Mouse (Mus musculus): ENCODE measurements at regions not wholly inside any gene's neighbourhood (a gene's known extent, or its start where the extent isn't known, plus 50 kb on each side); places are given as distances from the start of the nearest gene placed in this dataset.

DNA sequence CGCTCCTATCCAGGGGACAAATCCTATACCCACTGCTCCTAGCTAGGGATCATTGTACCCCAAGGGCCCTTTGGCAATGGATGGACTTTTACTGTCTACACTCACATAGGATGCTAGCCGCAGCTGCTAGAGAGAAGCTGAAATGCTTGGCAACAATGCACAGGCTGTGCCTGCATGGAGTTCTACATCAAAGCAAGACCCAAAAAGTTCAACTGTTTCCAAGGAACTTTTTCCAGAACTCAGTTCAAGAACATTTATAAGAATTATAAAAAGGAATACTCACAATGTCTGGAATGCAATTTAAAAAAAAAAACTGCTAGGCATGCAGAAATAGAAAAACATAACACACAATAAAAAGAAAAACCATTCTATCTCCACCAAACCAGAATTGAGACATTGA lies 202.0 kb downstream of the Rap2a start:
- ATAC-seq = no peak
- no peak overlapping the region for H3K9ac ChIP-seq (ENCODE audit: low read depth, low read length)
- H3K4me3 ChIP-seq (ENCODE audit: low read length) = no peak overlapping the region
- no peaks in the 10 kb centered on the region for H3K27me3 ChIP-seq (replicated peaks; ENCODE audit: control insufficient read depth, insufficient read depth, low read length)
- H3K4me2 ChIP-seq (ENCODE audit: low read length) = no peak overlapping the region
- H3K4me1 ChIP-seq (ENCODE audit: control insufficient read depth, insufficient read depth, low read depth, low read length) = no peaks in the 10 kb centered on the region
- 88% methylated on average over 2 of the region's 2 CpGs for WGBS
- no peaks in the 10 kb centered on the region for H3K36me3 ChIP-seq (ENCODE audit: control insufficient read depth, insufficient read depth, low read length)
- H3K27ac ChIP-seq (ENCODE audit: low read depth, low read length) = no peak overlapping the region
- no peaks in the 10 kb centered on the region for H3K9me3 ChIP-seq (ENCODE audit: control insufficient read depth, low read length)

DNA sequence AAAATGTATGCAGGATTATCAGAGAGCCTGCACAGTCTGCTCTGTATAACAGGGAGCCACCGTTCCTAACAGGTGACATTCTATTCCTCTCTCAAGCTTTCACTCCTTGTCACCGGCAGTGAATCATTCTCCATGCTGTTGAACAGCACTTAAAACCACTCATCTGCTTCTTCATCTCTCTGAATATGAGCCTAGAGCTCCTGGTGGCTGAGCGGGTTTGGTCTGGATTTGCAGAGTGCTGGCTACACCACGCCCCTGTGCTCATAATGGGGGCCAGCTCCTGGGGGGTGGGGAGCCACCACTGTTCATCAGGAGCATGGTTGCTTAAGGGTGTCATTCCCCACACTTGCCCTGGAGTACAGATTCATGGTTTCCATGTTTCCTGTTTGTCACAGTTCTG lies 207.0 kb downstream of the Rap2a start:
- Histone ChIP-seq H3K4me2 (ENCODE audit: low read length) (no peak overlapping the region), H3K9ac (ENCODE audit: low read depth, low read length) (no peak overlapping the region), H3K9me3 (ENCODE audit: control insufficient read depth, low read length) (no peaks in the 10 kb centered on the region), H3K27ac (ENCODE audit: low read depth, low read length) (no peak overlapping the region), H3K27me3 (replicated peaks; ENCODE audit: control insufficient read depth, insufficient read depth, low read length) (no peaks in the 10 kb centered on the region), H3K36me3 (ENCODE audit: control insufficient read depth, insufficient read depth, low read length) (no peaks in the 10 kb centered on the region), H3K4me1 (ENCODE audit: control insufficient read depth, insufficient read depth, low read depth, low read length) (no peaks in the 10 kb centered on the region), H3K4me3 (ENCODE audit: low read length) (no peak overlapping the region)
- 89% methylated on average over 4 of the region's 4 CpGs for WGBS
- ATAC-seq = 0 out of 2 replicates have a peak, but pooled peaks have one; percentile 58

DNA sequence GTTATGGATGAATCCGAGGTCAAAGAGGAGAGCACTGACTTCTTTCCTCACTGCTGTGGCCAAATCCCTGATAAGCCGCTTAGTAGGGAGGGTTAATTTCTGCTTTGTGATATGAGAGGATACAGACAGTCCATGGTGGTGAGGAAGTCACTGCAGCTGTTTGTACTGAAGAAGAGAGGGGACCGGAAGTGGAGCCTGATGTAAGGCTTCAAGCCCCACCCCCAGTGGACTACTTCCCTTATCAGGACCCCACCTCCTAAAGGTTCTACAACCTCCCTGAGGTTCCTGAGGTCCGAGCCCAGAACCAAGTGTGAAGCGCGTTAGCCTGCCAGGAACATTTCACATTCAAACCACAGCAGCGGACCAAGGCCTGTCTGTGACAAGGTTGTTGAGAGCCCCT lies 207.6 kb downstream of the Rap2a start:
- Histone ChIP-seq H3K4me1 (ENCODE audit: control insufficient read depth, insufficient read depth, low read depth, low read length) (no peaks in the 10 kb centered on the region), H3K27ac (ENCODE audit: low read depth, low read length) (no peak overlapping the region), H3K4me2 (ENCODE audit: low read length) (no peak overlapping the region), H3K27me3 (replicated peaks; ENCODE audit: control insufficient read depth, insufficient read depth, low read length) (no peaks in the 10 kb centered on the region), H3K36me3 (ENCODE audit: control insufficient read depth, insufficient read depth, low read length) (no peaks in the 10 kb centered on the region), H3K9me3 (ENCODE audit: control insufficient read depth, low read length) (no peaks in the 10 kb centered on the region), H3K4me3 (ENCODE audit: low read length) (no peak overlapping the region), H3K9ac (ENCODE audit: low read depth, low read length) (no peak overlapping the region)
- WGBS = 95% methylated on average over 7 of the region's 7 CpGs
- no peak for ATAC-seq

DNA sequence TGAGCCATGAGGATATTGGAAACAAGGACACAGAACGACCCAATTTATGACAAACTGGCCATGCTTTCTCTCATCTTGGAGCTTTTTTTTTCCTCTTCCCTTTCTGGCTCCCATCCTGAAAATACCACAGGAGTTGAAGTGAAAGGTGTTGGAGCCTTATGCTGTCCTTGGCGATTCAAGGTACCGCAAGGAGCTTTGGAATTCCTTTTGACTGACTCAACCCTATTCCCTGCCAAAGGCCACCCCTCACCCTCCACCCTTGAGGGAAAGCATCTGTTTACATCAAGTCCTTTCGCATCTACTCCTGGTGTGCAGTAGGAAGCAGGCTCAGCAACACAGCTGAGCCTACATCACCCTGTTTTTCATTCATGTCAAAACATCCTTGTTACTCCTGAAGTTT lies 208.5 kb downstream of the Rap2a start:
- Histone ChIP-seq H3K36me3 (ENCODE audit: control insufficient read depth, insufficient read depth, low read length) (no peaks in the 10 kb centered on the region), H3K9me3 (ENCODE audit: control insufficient read depth, low read length) (no peaks in the 10 kb centered on the region), H3K4me2 (ENCODE audit: low read length) (no peak overlapping the region), H3K9ac (ENCODE audit: low read depth, low read length) (no peak overlapping the region), H3K27me3 (replicated peaks; ENCODE audit: control insufficient read depth, insufficient read depth, low read length) (no peaks in the 10 kb centered on the region), H3K27ac (ENCODE audit: low read depth, low read length) (no peak overlapping the region), H3K4me3 (ENCODE audit: low read length) (no peak overlapping the region), H3K4me1 (ENCODE audit: control insufficient read depth, insufficient read depth, low read depth, low read length) (no peaks in the 10 kb centered on the region)
- WGBS = 88% methylated on average over 4 of the region's 4 CpGs
- ATAC-seq = no peak

DNA sequence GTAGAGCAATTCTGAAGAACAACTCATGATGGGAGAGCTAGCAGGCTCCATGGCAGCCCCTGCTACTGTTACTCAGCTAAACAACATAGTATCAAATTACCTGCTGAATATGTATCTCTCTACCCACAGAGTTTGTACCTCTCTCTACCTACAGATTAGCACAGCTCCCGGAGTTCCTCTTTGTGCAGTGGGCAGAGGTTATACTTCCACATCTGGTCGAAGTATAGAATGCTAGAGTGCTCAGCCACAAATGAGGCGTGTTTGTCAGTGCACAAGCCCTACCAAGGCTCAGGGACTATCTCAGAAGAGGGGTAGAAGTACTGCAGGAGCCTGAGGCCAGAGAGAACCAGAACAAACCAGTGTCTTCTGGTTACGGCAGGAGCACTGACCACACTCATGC lies 211.6 kb upstream of the Ipo5 start:
- Histone ChIP-seq H3K9ac (ENCODE audit: low read depth, low read length) (no peak overlapping the region), H3K9me3 (ENCODE audit: control insufficient read depth, low read length) (no peaks in the 10 kb centered on the region), H3K4me3 (ENCODE audit: low read length) (no peak overlapping the region), H3K27ac (ENCODE audit: low read depth, low read length) (no peak overlapping the region), H3K4me2 (ENCODE audit: low read length) (no peak overlapping the region), H3K36me3 (ENCODE audit: control insufficient read depth, insufficient read depth, low read length) (no peaks in the 10 kb centered on the region), H3K4me1 (ENCODE audit: control insufficient read depth, insufficient read depth, low read depth, low read length) (no peaks in the 10 kb centered on the region), H3K27me3 (replicated peaks; ENCODE audit: control insufficient read depth, insufficient read depth, low read length) (no peaks in the 10 kb centered on the region)
- no peak for ATAC-seq
- 83% methylated on average over 4 of the region's 4 CpGs for WGBS

DNA sequence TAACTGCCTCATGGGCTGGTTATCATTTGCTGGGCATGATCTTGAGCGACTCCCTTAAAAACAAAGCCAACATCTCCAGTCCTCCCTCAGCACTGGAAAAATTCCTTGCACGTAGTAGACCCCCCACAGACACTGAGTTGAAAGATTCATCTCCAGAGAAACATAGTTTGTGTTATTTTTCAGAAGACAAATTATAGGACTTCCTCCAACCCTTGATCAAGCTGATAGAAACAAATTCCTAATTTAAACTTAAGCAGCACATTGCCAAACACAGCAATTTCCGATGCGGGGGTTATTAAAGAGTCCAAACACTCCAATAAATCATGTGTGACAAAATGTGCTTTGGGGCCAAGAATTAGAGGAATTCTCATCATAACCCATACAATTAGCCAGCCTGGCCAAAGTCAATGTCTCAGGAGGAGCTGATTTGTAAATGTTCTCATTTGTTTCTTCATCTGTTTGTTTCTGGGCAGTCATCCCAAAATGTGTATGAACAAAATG lies 205.7 kb upstream of the Ipo5 start:
- no peaks in the 10 kb centered on the region for H3K4me1 ChIP-seq (ENCODE audit: control insufficient read depth, insufficient read depth, low read depth, low read length)
- H3K27me3 ChIP-seq (replicated peaks; ENCODE audit: control insufficient read depth, insufficient read depth, low read length) = no peaks in the 10 kb centered on the region
- WGBS = 63% methylated on average over 4 of the region's 4 CpGs
- H3K9me3 ChIP-seq (ENCODE audit: control insufficient read depth, low read length) = no peaks in the 10 kb centered on the region
- ATAC-seq = 0 out of 2 replicates have a peak, but pooled peaks have one; percentile 50
- H3K36me3 ChIP-seq (ENCODE audit: control insufficient read depth, insufficient read depth, low read length) = no peaks in the 10 kb centered on the region
- no peak overlapping the region for H3K4me2 ChIP-seq (ENCODE audit: low read length)
- H3K27ac ChIP-seq (ENCODE audit: low read depth, low read length) = no peak overlapping the region
- no peak overlapping the region for H3K4me3 ChIP-seq (ENCODE audit: low read length)
- no peak overlapping the region for H3K9ac ChIP-seq (ENCODE audit: low read depth, low read length)

DNA sequence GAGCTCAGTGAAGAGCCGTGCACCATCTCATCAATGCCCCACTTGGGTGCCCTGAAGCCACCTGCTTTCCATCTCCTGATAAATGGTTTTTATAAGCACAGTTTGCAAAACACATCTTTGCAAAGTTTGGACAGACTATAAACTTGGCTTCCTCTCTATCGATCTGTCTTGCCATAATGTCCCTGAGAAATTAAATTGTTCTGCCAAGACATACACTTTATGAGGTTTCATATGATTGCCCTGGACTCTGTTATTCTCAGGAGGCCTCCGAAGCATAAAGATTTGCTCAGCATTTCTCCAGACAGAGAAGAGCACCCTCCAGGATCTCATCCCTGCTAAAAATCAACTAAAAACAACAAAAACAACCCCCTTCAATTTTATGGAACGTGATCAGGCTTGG lies 200.2 kb upstream of the Ipo5 start:
- no peak overlapping the region for H3K9ac ChIP-seq (ENCODE audit: low read depth, low read length)
- no peak for ATAC-seq
- H3K4me1 ChIP-seq (ENCODE audit: control insufficient read depth, insufficient read depth, low read depth, low read length) = no peaks in the 10 kb centered on the region
- no peak overlapping the region for H3K4me2 ChIP-seq (ENCODE audit: low read length)
- 76% methylated on average over 4 of the region's 4 CpGs for WGBS
- no peaks in the 10 kb centered on the region for H3K27me3 ChIP-seq (replicated peaks; ENCODE audit: control insufficient read depth, insufficient read depth, low read length)
- H3K36me3 ChIP-seq (ENCODE audit: control insufficient read depth, insufficient read depth, low read length) = no peaks in the 10 kb centered on the region
- H3K27ac ChIP-seq (ENCODE audit: low read depth, low read length) = no peak overlapping the region
- no peaks in the 10 kb centered on the region for H3K9me3 ChIP-seq (ENCODE audit: control insufficient read depth, low read length)
- no peak overlapping the region for H3K4me3 ChIP-seq (ENCODE audit: low read length)

DNA sequence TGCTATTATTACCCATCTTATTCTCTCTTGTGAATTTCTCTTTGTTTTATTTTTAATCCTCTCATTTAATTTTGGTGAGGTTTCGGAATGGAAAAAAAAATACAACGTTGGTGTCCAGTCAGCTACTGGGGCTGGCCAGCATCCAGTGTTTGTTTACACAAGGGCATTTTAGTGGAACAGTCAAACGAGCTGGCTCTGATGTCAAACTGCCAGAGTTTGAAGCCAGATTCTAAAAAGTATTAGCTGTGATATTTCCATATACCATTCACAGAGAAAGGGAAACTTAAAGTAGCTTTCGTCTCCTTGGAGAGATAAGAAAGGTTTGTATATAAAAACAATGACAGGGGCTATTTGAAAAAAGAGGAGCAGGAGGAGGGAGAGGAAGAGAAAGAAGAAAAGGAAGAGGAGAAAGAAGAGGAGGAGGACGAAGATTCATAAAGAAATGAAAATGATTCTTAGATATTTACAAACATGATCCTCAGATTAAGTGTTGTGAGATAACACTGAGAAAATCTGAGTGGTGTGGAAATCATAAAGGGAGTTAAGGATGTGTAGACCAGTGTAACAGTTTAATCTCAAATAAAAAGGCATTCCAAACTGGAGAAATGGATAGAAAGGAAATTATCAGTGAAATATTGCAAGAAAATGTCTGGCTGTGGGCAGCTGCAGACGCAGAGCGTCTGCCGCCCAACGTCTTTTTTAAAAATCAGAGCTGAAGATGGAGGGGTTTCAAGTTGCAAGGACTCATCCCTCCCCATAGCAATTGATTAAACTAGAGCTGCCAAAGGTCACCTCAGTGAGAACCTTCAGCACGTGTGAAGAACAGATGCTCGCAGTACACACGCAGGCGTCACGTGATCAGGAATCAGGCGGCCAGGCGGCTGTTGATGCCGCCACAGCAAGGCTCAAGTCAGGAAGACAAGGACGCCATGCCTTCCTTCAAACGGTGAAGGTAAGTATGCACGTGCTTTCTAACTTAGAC lies 190.3 kb upstream of the Ipo5 start:
- Histone ChIP-seq H3K27ac (ENCODE audit: low read depth, low read length) (no peak overlapping the region), H3K9me3 (ENCODE audit: control insufficient read depth, low read length) (no peaks in the 10 kb centered on the region), H3K4me2 (ENCODE audit: low read length) (no peak overlapping the region), H3K9ac (ENCODE audit: low read depth, low read length) (no peak overlapping the region), H3K4me3 (ENCODE audit: low read length) (no peak overlapping the region), H3K27me3 (replicated peaks; ENCODE audit: control insufficient read depth, insufficient read depth, low read length) (no peaks in the 10 kb centered on the region), H3K4me1 (ENCODE audit: control insufficient read depth, insufficient read depth, low read depth, low read length) (peaks cover 3% of the 10 kb centered on the region; the same call in 1 of the 2 replicates), H3K36me3 (ENCODE audit: control insufficient read depth, insufficient read depth, low read length) (no peaks in the 10 kb centered on the region)
- no peak for ATAC-seq
- 75% methylated on average over 20 of the region's 20 CpGs for WGBS

DNA sequence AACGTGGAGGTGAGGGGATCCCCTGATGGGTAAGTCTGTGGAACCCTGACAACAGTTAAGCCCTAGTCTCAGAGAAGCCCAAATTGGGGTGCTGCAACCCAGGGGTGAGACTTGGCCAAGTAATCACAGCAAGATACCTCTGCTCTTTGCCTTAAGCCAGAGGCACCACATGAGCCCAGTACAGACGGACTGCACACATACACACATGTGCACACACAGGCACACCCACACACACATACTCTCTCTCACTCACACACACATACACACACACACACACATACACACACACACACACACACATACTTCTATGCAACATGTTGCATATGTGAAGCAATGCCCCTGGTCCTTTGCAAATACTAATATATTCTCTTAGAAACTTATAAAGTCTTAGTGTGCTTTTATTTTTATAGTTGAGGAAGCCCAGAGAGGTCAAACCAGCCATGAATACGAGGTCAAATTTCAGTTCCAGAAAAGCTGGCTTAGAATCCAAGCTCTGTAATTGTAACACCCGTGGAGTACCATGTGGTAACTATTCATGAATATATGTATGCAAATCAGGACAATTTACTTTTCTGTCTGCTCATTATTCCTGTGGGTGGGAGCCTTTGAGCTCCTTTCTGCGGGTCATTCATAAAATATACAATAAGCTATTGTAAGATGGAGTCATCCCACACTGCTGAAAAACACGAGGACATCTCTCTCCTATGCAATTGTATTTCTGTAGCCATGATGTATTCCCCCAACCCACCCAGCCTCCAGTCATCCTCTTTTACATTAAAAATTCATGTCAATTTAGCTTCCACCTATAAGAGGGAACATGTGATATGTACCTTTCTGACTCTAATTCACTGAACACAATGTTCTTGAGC lies 189.2 kb upstream of the Ipo5 start:
- H3K9ac ChIP-seq (ENCODE audit: low read depth, low read length) = no peak overlapping the region
- no peak overlapping the region for H3K4me2 ChIP-seq (ENCODE audit: low read length)
- no peaks in the 10 kb centered on the region for H3K36me3 ChIP-seq (ENCODE audit: control insufficient read depth, insufficient read depth, low read length)
- no peak for ATAC-seq
- no peaks in the 10 kb centered on the region for H3K27me3 ChIP-seq (replicated peaks; ENCODE audit: control insufficient read depth, insufficient read depth, low read length)
- H3K4me1 ChIP-seq (ENCODE audit: control insufficient read depth, insufficient read depth, low read depth, low read length) = peaks cover 3% of the 10 kb centered on the region; the same call in 1 of the 2 replicates
- H3K4me3 ChIP-seq (ENCODE audit: low read length) = no peak overlapping the region
- H3K27ac ChIP-seq (ENCODE audit: low read depth, low read length) = no peak overlapping the region
- H3K9me3 ChIP-seq (ENCODE audit: control insufficient read depth, low read length) = no peaks in the 10 kb centered on the region
- WGBS = 35% methylated on average over 6 of the region's 6 CpGs

All from hindbrain, embryonic 16.5 days (tissue).